Mouse (Mus musculus) spleen, postnatal 10 days (tissue): ENCODE data around the gene Ggn.
"Not testable (repeated sequence)": the region's sequence is repeated elsewhere in the genome, so short reads cannot be mapped to it uniquely, and the experiment has no call there.

Source experiments
- DNase-seq, 2 experiments: peaks; one replicate each; pipeline ENCODE4 v3.0.0; 2021 to 2022; ENCODE audit warnings: low spot score in 2 of 2

Gene Ggn

DNA sequence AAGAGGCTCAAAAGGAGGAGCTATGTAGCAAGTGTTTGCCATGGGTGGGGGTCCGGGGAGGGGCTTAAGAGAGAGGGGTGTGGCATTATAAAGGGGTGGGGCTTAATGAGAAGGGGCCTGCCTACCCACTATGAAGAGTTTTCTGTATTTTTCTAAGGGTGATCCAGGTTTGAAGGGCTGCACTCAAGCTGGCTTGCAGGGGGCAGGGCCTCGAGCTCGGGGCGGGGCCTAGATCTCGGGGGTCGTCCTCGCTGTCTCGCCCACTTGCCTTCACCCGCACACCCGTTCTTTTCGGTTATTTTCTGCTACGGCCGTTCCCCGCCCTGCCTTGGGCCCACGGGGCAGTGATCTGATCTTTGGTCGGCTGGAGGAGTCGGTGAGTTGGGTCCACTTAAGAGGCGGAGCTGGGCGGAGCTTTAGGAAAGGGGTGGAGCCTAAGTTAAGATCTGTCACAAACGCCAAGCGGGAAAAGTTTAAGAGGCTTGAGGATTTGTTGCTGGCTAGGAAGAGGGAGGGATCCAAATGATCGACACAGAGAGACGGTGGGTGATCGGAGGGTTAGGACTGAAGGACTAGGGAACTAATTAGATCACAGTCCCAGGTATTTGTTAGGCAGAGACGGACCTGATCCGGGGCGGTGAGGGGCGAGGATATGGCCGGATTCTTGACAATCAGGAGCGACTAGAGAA, at the start of gene Ggn, which contains the start of gene Spred3:
Gene Ggn (plus strand): TSS at position 145 of the 689 bp plus-strand sequence.
Gene Spred3 (minus strand): TSS at position 346 of the 689 bp plus-strand sequence.
- peak; percentile 45 to 74 for DNase-seq

DNA sequence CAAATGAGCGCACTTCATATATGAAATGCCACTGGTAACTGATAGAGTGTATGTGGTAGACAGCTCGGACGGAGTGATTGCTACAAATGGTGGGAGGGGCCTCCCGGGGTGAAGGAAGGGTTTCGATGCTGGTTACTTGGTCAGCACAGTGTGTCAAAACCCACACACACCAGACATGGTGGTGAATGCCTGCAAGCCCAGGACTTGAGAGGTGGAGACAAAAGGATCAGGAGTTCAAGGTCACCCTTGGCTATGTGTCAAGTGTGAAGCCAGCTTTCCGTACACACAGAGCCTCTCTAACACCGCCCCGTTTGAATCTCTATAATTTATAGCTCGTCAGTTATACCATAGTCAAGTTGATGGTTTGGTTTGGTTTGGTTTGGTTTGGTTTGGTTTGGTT, 47.2 kb upstream of the Ggn start:
- no peak for DNase-seq

DNA sequence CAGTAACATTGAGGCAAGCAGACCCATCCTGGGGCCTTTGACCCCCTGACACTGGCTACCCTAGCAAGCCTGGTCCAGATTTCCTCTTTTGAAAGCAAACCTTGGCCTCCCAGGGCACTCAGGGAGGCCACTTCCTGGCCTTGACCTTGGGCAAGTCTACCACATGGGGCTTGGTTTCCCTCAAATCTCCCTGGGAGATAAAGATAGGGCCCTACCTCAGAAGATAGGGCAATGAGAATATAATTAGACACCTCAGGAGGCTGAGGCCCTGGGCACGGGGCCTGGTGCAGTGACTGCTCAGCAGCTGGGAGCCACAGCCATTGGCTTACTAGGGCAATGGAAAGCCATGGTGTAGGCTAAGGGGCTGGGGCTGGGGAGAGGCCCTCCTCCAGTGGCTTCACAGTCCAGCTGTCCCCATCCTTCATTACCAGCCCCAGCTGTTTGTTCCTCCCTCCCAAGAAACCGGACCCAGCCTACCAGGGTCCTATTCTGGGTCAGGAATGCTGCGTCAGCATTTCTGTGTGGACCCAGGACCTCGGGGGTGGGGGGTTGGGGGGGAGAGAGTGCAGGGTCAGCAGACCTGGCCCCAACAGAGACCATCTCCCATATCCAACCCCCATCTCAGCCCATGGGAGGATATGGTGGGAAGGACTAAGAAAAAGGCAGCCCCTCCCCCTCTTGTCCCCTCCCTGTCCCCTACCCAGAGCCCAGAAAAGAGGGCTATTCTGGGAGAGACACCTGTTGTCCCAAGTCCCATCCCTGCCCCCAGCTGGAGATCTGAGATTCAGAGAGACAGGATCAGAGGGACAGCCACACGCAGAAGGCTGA, 46.3 kb upstream of the Ggn start:
- DNase-seq = no peak

DNA sequence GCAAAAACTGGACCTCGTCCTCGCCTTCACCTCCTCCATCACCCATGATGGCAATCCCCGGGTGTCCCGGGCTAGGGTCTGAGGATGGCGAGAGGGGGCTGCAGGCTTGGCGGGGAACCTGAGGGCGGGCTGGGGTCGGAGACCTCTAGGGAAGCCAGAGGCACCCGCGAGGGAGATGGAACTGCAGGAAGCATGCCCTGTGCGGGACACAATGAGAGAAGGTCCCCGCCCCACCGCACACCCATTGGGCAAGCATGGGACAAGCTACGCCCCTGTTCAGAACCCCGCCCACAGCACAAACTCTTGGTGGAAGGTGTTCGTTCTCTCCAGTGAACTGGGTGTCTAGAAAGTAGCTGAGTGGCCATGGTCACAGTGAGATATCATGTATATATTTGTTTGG, 45.0 kb upstream of the Ggn start, which contains the start of gene Ryr1:
Gene Ryr1 (minus strand): TSS at position 210 of the 400 bp plus-strand sequence.
- peak in 1 of 2 experiments; percentile 69 for DNase-seq

DNA sequence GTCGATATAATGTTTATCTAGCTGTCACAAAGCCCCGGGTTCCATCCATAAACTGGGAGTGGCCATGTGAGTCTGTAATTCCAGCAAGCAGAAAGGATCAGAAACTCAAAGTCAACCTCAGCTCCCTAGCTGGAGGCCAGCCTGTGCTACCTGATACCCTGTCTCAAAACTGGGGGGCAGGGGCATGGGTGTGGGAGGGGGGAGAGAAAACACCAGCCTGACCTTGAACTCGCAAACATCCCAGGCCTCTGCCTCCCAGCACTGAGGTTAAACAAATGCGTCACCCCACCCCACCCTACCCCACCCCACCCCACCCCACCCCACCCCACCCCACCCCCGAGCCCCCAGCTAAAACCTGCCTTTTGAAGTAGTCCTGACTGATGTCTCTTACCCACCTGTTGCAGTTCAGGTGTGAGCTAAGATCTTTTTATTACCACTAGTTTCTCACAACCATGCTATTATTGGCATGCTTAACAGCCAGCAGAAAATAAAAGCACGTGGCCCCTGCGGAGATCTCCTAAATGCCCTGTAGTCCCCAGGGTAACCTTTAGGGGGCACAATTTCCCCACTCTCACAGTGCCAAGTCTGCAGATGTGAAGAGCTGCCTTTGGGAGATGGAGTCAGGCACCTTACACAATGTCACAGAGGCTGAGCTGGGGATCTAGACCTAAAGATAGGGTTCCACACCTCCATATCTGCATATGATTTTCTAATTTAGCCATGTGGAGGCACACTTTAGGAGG, 43.7 kb upstream of the Ggn start:
- peak; percentile 51 to 80 for DNase-seq

DNA sequence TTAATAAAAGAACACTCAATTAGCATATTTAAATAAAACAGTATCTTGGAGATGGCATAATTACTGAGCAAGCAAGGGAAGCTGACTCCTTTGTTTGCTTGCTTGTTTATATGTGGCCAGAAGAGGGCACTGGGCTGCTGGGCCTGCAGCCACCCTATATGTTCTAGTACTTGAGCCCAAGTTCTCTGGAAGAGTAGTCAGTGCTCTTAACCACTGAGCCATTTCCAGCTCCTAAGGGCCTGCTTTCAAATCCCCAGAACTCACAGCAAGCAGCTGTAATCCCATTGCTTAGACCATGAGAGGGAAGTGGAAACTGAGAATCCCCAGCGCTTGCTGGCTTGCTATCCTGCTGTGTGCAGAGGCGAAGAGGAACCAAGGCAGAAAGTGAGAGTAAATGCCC, 41.3 kb upstream of the Ggn start:
- no peak for DNase-seq

DNA sequence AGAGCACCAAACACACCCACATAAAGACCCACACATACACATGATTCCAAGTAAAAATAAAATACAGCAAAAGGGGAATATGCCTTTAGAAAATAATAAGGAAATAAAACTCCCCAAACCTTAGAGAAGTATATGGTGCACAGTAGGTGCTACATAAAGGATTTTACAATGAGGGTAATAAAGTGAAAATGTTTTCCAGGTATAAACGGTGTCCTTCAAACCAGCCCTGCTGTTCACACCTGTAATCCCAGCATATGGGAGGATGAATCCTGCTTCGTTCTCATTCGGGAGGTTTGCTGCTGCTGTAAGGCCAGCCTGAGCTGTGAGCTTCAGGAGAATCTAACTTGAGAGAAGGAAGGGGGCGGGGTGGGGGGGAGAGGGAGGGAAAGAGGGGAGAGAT, 35.8 kb upstream of the Ggn start:
- DNase-seq = no peak

DNA sequence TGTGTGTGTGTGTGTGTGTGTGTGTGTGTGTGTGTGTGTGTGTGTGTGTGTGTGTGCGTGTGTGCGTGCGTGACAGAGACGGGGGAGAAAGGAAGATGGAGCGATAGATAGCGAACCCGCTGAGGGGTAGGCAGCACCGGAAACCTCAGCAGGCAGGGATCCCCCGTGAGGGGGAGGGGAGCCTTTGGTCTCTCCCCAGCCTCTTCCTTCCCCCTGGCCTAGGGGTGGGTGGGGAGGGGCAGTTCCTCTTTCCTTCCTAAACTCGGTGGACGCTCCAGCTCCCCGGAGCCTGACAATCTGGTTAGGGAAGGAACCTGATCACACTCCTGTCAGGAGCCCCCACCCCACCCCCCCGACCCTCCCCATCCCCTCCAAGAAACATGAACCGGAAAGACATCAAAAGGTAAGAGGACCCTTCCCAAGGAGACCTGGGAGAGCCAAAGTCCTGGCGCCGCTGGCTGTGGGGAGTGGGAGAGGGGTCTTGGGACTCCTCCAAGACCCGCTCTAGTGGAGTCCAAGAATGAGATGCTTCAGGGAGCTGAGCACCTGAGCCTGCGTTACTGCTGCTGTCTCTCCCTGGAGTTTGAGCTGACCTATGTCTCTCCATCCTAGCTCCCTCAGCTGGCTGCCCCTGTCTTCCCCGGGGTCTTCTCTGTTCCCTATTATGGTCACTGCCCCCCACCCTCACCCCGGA, 35.2 kb upstream of the Ggn start, which contains the start of gene Rasgrp4:
Gene Rasgrp4 (plus strand): TSS at position 159 of the 694 bp plus-strand sequence.
- DNase-seq = peak in 1 of 2 experiments; percentile 67

DNA sequence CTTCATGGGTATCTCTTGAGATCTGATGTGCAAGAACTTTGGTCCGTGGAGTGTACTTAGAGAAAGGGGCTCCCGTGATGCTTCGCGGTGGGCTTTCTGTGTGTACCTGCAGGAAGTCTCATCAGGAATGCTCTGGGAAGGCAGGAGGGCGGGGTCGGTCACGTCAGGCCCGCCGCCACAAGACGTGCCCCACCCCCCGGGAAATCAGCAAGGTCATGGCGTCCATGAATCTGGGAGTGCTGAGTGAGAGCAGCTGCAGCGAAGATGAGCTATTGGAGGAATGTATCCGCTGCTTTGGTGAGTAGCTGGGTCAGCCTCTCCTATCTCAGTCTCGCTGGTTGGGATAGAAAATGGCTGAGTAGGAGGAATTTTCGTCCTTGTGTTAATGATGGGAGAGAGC, 32.6 kb upstream of the Ggn start:
- no peak for DNase-seq

DNA sequence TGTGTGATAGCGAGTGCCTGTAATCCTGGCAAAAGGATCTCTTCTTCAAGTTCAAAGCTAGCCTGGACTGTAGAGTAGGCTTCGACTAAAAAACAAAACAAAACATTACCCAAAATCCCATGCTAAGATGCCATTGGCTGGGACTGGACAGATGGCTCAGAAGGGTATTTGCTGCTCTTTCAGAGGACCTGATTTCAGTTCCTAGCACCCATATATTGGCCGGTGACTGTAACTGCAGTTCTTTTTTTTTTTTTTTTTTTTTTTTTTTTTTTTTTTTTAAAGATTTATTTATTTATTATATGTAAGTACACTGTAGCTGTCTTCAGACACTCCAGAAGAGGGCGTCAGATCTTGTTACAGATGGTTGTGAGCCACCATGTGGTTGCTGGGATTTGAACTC, 30.8 kb upstream of the Ggn start:
- not testable (repeated sequence) for DNase-seq

DNA sequence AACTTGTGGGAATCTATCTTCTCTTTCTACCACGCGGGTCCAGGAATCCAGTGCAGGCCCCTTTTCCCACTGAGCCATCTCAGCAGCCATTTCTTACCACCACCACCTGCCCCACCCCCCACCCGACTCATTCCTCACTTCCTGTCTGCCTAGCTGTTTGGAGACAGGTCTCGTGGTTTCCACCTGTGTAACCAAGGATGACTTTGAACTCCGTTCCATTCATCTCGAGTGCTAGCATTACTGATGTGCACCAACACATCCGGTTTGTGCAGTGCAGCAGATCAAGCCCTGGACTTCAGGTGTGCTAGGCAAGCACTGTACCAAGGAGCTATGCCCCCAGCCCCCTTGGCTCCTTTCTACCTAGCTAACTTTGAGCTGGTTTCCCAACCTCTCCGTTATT, 28.6 kb upstream of the Ggn start:
- DNase-seq = no peak

DNA sequence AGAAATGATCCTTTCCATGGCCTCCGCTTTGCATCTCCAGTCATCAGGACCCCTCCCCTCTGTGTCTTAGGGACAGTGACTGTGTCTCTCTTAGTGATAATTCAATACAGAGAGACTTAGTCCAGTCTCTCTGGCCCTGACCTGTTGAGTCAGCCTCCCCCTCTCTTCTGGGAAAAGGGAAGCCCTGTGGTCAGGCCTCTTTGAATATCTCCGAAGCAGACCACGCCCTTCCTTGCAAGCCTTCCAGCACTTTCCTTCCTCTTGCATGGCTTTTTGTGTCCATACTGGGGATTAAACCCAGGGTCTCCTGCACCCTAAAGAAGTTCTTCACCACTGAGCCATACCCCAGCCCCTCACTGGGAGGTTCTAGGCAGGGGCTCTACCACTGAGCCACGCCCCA, 26.0 kb upstream of the Ggn start:
- no peak for DNase-seq

DNA sequence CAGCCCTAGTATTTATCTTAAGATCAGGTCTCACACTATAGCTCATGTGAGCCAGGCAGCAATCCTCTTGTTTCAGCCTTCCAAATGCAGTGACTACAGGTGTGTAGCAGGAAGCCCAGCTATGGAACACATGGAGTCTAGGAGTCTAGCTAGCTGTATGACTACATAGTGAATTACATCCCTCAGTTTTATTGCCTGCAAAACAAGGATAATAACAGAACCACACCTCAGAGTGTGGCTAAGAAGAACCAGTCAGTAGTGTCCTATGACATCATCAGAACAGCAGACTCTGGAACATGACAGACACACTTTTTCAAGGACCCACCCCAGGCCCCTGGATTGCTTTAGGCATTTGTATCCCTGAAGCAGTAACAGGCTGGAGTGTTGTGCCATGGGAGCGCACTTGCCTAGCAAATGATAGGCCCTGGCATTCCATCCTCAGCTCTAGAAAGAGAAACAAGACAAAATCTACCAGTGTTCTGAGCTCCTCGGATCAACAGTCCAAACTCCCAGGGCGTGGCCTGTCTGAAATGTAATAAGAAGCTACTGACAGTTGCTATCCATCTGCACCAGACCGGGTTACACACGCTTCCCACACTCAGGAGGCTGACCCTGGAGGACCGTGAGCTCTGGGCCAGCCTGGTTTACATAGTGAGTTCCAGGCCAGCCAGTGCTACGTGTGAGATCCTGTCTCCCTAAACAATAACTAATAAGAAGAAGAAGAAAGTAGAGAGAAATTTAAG, 23.2 kb upstream of the Ggn start:
- no peak for DNase-seq

DNA sequence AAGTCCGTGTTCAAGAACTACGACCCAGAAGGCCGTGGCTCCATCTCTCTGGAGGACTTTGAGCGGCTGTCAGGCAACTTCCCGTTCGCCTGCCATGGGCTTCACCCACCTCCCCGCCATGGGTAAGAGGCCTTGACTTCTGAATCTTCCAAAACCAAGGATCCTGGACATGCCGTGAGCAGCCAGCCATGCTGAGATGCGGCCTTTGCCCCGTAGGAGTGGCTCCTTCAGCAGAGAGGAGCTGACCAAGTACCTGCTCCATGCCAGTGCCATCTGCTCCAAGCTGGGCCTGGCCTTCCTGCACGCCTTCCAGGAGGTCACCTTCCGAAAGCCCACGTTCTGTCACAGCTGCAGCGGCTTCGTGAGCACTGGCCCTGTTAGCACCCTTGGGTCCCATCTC, 21.2 kb upstream of the Ggn start:
- DNase-seq = no peak

DNA sequence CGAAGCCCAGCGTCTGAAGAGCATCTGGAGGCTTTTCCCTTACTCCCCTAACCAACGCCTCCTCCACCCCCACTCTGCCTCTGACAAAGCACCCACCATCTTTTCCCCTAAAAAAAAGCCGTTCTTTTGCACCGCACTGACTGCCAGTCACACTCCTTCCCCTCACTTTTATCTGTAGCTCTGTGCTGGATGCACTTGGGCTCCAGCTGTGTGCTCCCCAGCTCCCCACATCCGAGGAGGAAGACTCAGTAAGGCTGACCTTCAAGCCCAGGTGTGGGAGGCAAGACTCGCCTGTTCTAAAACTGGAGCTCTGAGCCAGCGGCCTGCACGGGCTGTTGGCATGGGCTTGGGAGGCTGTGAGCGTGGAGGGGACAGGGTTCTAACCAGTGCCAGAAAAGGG, 18.5 kb upstream of the Ggn start:
- no peak for DNase-seq

DNA sequence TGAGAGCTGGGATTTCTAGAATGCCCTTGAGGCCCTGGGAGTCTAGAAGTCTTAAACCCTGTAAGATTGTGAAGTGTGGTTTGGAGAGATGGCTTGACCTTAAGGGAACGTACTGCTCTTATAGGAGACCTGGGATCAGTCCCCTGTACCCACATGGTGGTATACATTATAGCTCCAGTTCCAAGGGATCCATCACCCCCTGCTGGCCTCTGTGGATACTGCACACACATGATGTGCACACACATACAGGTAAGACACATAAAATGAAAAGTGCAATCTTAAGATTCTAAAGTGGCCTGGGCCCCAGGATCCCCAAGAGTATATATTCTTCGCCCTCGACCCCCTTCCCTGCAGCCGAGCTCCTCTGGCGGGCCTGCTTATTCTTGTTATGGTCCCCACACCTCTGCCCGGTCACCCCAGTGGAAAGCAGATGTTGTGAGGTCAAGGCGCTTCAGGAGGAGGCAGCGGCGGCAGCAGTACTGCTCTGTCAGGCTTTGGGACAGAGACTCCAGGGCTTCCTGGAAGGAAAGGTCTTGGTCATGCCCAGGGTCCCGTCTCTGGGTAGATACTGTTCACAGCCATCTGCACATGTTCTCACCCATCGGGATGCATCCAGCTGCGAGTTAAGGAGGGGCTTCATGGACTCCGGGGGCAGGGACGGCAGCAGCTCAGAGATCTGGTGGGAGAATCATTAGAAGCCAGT, 15.8 kb upstream of the Ggn start:
- DNase-seq = no peak

DNA sequence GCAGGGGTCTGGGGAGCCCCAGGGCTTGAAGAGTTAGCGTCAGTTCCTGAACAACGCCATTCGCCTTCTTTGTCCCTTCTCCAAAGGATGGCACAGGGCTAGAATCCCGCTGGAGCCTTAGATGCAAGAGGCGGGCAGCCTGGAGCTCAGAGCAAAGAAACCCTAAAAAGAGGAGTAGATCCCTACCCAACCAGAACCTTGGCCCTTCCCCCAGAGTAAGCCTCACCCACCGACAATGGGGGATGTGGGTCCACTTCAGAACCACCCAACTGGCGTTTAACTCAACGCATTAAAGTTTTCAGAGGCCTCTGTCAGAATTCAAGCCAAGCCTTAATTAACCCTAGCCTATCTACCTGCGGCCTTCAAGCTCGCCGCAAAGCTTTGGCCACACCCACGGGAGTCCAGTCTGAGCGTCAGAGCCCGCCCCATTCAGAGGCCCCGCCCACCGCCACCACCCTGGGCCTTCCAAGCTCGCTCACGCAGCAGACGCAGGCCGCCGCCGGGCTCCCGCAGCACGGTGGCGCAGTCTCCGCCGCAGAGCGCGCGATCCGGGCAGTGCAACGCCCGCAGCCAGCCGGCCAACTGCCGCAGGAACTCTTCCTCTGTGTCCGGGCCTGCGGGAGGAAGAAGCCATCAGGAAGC, 14.7 kb upstream of the Ggn start:
- peak; percentile 72 to 91 for DNase-seq

DNA sequence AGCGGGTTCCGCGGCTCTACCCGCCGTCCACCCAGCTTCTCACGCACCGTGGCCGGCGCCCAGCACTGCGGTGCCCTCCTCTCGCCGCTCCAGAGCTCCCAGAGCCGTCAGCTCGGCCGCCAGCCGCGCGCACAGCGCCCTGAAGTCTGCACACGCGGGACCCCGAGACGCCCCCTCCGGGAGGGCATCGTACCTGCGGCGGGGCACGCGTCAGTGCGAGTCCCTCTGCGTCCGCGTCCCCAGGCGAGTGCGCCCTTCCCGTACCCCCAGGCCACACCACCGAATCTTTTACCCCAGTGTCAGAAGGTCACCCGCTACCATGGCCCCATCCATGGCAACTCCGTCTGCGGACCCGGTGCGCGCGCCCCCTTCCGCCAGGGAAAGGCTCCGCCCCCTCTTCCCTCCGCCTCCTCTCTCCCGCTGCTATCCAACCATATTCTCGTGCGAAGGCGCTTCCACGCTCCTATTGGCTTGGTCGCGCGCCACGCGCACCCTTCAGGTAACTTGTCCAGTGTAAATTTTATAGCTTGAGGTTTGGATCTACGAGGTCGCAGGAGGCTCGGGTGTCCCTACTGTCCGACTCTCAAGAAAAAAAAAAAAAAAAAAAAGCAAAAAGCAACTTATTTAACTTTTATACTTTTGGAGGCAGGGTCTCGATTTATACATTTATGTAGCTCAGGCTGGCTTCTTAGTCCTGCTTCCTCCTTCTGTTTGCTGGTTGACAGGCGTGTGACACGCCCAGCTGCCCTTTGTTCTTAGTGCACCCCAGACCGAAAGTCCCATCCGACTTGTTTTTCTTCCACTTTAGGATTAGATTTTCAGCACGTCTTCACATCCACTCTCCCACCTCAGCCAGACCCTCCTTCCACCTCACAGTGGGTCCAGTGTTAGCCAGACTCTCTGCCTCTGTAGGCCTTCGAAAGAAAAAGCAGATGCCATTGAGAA, 13.9 kb upstream of the Ggn start, which contains the start of gene Fam98c:
Gene Fam98c (minus strand): TSS at position 397 of the 945 bp plus-strand sequence.
- peak in 1 of 2 experiments; percentile 76 for DNase-seq
